Mouse (Mus musculus) cerebellum, adult 2 months (tissue): ENCODE results near the gene 1110059E24Rik.
A peak's percentile ranks its signal among the peaks of the same experiment; 100 is the strongest.

Experiments
- CTCF ChIP-seq: fragments of 200-500 bp; IDR thresholded peaks from 2 replicates; pipeline ENCODE4 v1.5.1; 2011; ENCODE audit warnings: low read depth, mild to moderate bottlenecking, control low read depth, low read length, moderate library complexity, borderline replicate concordance; ENCODE audit not compliant: insufficient read depth
- POLR2A ChIP-seq: fragments of 200-500 bp; IDR thresholded peaks from 2 replicates; pipeline ENCODE4 v1.6.1; 2011; ENCODE audit warnings: low read length, control low read depth, borderline replicate concordance; ENCODE audit not compliant: insufficient read depth

DNA sequence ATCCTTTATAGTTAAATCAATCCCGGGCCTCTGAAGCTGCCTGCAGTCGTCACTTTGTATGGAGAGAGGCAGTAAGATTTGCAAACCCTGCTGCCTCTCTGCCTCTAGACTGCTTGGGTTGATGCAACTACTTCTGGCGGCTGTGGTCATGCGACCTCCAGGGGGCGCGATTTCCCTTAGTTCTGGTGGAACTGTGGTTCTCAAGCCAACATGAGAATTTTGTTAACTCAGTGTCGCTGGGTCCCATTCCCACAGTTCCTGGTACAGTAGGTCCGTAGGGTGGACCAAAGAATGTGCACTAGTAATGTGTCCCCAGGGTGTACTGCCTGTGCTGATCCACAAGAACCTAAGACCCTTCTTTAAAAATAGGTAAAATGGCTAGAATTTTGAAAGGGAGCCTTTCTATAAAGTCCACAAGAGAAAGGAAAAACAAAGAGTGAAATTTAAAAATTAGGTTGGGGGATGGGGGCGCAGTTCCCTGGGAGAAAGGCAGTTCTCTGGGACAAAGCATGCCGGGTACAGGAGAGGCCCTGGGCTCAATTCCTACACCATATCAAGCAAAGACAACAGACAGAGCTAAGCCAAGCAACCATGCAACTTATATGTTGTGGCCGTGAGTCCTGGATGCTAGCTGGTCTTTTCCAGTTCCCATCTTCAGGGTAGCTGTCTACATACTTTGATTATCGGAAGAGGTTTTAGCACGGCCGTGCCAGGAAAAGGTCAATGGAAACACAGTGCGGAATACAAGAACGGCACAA lies 81.4 kb downstream of the 1110059E24Rik start:
- TF ChIP-seq POLR2A (no peak), CTCF (peak; percentile 86)
